Mouse (Mus musculus) left cerebral cortex, adult 9 months (tissue): ENCODE data around the gene Fcna.
A peak's percentile ranks its signal among the peaks of the same experiment; 100 is the strongest.

Source experiments
- DNase-seq, 2 experiments: peaks; one replicate each; pipeline ENCODE4 v3.0.0; 2022; ENCODE audit warnings: low spot score in 2 of 2

Fcna gene

GRCm38 (mm10) chr2:25627811-25628210 lies at the start of gene Fcna:
Gene Fcna, minus strand, starts transcription at chr2:25628030.
- DNase-seq = no peak

DNA sequence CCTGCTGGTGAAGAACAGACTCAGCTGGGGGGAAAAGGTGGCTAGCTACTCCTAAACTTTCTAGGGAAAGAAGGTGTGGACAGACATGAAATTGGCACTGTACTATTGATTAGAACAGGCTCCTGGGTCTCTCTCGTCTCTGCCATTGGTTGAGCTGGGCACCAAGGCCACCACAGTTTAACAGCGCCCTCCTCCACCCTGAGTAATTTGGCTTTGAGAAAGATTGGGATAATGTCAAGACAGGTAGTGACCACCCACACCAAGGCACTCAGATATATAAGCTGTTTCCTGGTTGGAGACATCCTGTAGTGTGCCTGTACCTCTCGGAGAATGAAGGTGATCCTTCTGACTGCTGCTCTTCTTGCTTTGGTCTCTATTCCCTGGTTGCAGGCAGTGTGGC lies 48.7 kb upstream of the Fcna start, which contains the start of gene Lcn6:
TSS of gene Lcn6 (plus strand) at position 301 of the 400 bp plus-strand sequence.
- DNase-seq = no peak

GRCm38 (mm10) chr2:25666516-25666915 lies 38.7 kb upstream of the Fcna start:
- no peak for DNase-seq

- DNase-seq = no peak
These were observed 36.3 kb upstream of the Fcna start for GRCm38 (mm10) chr2:25664125-25664524.

DNA sequence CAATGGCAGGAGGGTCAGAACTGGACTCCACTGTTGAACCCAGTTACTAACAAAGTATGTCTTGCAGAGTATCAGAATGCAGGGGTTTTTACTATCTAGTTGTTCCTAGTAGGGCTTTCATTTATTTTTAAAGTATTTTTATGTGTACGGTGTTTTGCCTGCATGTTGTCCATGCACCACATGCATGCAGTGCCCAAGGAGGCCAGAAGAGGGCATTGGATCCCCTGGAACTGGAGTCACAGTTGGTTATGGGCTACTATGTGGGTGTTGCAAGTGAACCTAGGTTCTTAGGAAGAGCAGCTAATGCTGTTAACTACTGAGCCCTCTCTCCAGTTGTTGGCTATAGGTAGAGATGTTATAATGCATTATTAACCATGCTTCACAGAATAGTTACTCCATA lies 35.7 kb upstream of the Fcna start:
- DNase-seq = peak in 1 of 2 experiments; percentile 34

- no peak for DNase-seq
These were observed 33.6 kb upstream of the Fcna start for GRCm38 (mm10) chr2:25661245-25661970.

DNA sequence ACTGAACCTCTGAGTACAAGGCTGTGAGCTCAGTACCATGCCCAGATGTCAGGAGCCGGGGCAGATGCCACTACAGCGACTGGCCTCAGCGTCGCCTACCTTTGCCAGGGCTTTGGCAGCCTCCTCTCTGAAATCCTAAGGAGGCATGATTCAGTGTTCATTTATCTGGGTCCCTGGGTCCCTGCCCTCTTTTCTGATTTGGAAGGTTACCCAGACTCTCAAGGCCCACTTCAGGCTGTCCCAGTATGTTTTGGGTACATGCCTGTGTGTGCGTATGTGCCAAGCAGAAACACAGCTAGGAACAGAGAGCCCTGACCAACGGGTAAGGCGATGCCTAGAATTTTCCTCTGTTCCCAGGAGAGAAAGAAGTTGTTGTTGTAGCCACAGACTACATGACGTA lies 32.4 kb upstream of the Fcna start:
- no peak for DNase-seq

GRCm38 (mm10) chr2:25657652-25658051 lies 29.8 kb upstream of the Fcna start, which contains the start of gene Lcn5:
Gene Lcn5, plus strand, starts transcription at chr2:25657952.
- DNase-seq = no peak

- no peak for DNase-seq
These were observed 29.4 kb upstream of the Fcna start for GRCm38 (mm10) chr2:25657246-25657645.

DNA sequence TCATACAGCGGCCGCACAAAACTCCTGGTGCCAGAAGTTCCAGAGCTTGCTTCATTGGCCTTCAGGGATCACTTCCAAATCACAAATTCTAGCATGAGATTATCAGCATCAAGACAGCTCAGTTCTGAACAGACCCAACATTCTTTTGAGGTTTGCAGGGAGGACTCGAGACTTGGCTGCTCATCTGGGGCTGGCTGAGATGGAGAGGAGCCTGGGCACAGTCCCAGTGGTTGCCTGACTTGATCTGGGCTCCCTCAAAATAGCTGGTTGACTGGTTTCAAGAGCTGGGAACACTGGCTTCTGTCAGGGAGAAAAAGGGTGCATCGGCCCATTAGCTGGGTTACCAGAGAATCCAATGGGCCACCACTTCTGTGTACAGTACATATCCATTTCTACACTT lies 28.9 kb upstream of the Fcna start:
- peak in 1 of 2 experiments; percentile 5 for DNase-seq

GRCm38 (mm10) chr2:25654502-25654901 lies 26.7 kb upstream of the Fcna start:
- DNase-seq = no peak

DNA sequence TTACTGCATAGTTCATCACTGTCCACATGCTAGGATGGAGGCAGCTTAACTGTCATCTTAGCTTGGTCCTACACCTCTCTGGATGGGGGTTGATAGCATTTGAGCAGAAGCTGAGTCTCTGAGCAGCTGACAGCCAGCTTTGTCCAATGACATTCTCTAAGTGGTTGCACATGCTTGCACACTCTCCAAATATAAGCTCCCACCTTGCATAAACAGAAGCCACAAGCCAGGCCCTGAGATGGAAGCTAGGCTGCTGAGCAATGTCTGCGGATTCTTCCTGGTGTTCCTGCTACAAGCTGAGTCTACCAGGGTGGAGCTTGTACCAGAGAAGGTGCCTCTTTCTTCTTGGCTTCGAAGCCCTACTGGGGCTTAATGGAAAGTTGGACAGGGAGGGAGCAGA lies 25.1 kb upstream of the Fcna start, which contains the start of gene Lcn8:
TSS of gene Lcn8 (plus strand) at position 219 of the 400 bp plus-strand sequence.
- DNase-seq = no peak

GRCm38 (mm10) chr2:25639890-25640289 lies 12.1 kb upstream of the Fcna start:
- no peak for DNase-seq

DNA sequence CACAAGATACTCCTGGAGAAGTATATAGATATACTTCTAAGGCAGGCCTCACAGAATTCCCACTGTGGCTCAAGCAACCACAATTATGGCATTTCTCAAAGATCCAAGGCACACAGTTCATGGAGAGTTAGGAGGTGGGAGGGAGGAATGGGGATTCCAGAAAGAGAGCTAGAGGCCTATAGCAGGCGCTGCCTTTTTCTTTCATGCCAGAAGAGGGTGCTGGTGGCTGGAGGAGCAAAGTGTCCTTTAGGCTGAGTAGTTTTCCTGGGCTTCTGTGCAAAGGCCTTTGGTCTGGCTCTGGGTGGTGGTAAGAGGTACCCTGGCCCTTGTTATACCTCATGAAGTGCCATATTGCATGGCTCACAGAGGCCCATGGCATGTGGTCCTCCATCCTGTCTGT lies 6.2 kb upstream of the Fcna start:
- DNase-seq = no peak

GRCm38 (mm10) chr2:25633616-25634015 lies 5.8 kb upstream of the Fcna start:
- no peak for DNase-seq

DNA sequence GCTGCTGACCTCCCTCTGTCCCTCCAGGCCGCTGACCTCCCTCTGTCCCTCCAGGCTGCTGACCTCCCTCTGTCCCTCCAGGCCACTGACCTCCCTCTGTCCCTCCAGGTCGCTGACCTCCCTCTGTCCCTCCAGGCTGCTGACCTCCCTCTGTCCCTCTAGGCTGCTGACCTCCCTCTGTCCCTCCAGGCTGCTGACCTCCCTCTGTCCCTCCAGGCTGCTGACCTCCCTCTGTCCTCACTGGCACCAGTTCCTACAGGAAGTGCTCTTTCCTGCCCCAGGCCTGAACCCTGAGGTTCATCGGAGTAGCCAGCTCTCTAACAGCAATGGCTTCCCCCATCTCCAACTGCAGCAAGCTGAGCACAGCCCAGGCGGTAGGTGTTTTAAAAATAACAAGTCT lies 908 bp upstream of the Fcna start:
- no peak for DNase-seq

- DNase-seq = no peak
These were observed 1.8 kb downstream of the Fcna start for GRCm38 (mm10) chr2:25625986-25626385.

- peak; percentile 61 to 89 for DNase-seq
These were observed 6.3 kb downstream of the Fcna start, which contains the start of gene Tmem141 for GRCm38 (mm10) chr2:25621229-25622200. Gene Tmem141, minus strand, starts transcription at chr2:25622005.

GRCm38 (mm10) chr2:25620852-25621228 lies 7.0 kb downstream of the Fcna start:
- DNase-seq = no peak

GRCm38 (mm10) chr2:25620386-25620785 lies 7.4 kb downstream of the Fcna start:
- no peak for DNase-seq

GRCm38 (mm10) chr2:25617578-25617977 lies 10.3 kb downstream of the Fcna start, which contains the start of gene Ccdc183:
Gene Ccdc183, minus strand, starts transcription at chr2:25617678.
- DNase-seq = no peak

DNA sequence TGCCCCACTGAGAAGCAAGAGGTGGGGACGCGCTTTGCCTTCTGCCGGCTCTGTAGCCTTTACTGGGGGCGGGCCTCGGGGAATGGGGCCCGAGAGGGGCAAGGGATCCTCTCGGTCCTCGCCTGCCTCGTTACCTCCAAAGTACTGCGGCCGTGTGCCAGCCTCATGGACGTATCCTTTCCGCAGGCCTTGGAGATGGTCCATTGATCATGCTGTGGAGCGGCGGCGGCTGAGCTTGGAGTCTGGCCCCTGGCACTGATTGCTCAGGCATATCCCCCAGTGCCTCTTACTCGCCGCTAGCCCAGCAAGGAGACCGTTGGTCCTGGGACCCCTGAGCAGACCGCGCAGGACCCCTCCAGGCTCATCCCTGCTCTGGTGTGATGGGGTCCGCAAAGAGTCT lies 11.4 kb downstream of the Fcna start:
- no peak for DNase-seq
